Mouse (Mus musculus): ENCODE measurements around the gene Scaf1. TPM values are rescaled to one million over a fixed set of nuclear protein-coding genes. Genes with fewer than 3 reads are reported as not detected.
"Not testable (repeated sequence)": the region's sequence is repeated elsewhere in the genome, so short reads cannot be mapped to it uniquely, and the experiment has no call there.

Gene Scaf1
- polyA plus RNA-seq, 1 experiment from 2014 or later, result 42.5 TPM

- no peaks in the 10 kb centered on the region for H3K9me3 ChIP-seq (replicated peaks; ENCODE audit: control insufficient read depth, low read length)
- H3K27ac ChIP-seq (ENCODE audit: low read depth, low read length), result no peak overlapping the region
- no peak overlapping the region for H3K4me3 ChIP-seq (ENCODE audit: low read depth, low read length)
- ATAC-seq (replicated peaks; ENCODE audit: insufficient number of reproducible peaks, low FRiP score, low TSS enrichment), result no peak
- no peak overlapping the region for H3K4me2 ChIP-seq
- 86% methylated on average over 15 of the region's 15 CpGs for WGBS (ENCODE audit: insufficient replicate concordance)
- no peaks in the 10 kb centered on the region for H3K27me3 ChIP-seq (ENCODE audit: control insufficient read depth, insufficient read depth, low read length)
- no peak overlapping the region for H3K9ac ChIP-seq (ENCODE audit: low read depth, low read length)
- H3K36me3 ChIP-seq (ENCODE audit: control insufficient read depth, insufficient read depth, low read length), result peaks cover 16% of the 10 kb centered on the region
- no peaks in the 10 kb centered on the region for H3K4me1 ChIP-seq (ENCODE audit: control insufficient read depth, insufficient read depth, low read length)
These were observed 8.4 kb upstream of the Scaf1 start for GRCm38 (mm10) chr7:45024281-45025248.

- H3K9ac ChIP-seq (ENCODE audit: low read depth, low read length); H3K36me3 ChIP-seq (ENCODE audit: control insufficient read depth, insufficient read depth, low read length); H3K9me3 ChIP-seq (replicated peaks; ENCODE audit: control insufficient read depth, low read length); ATAC-seq (replicated peaks; ENCODE audit: insufficient number of reproducible peaks, low FRiP score, low TSS enrichment); H3K27me3 ChIP-seq (ENCODE audit: control insufficient read depth, insufficient read depth, low read length); H3K4me2 ChIP-seq; H3K4me1 ChIP-seq (ENCODE audit: control insufficient read depth, insufficient read depth, low read length); H3K4me3 ChIP-seq (ENCODE audit: low read depth, low read length); H3K27ac ChIP-seq (ENCODE audit: low read depth, low read length): not testable (repeated sequence)
- 76% methylated on average over 5 of the region's 5 CpGs for WGBS (ENCODE audit: insufficient replicate concordance)
These were observed 7.5 kb upstream of the Scaf1 start for GRCm38 (mm10) chr7:45023711-45024110.

- Histone ChIP-seq H3K27me3 (ENCODE audit: control insufficient read depth, insufficient read depth, low read length) (no peaks in the 10 kb centered on the region), H3K36me3 (ENCODE audit: control insufficient read depth, insufficient read depth, low read length) (no peaks in the 10 kb centered on the region), H3K4me2 (no peak overlapping the region), H3K4me1 (ENCODE audit: control insufficient read depth, insufficient read depth, low read length) (peaks cover 10% of the 10 kb centered on the region), H3K4me3 (ENCODE audit: low read depth, low read length) (no peak overlapping the region), H3K27ac (ENCODE audit: low read depth, low read length) (no peak overlapping the region), H3K9ac (ENCODE audit: low read depth, low read length) (no peak overlapping the region), H3K9me3 (replicated peaks; ENCODE audit: control insufficient read depth, low read length) (no peaks in the 10 kb centered on the region)
- ATAC-seq (replicated peaks; ENCODE audit: insufficient number of reproducible peaks, low FRiP score, low TSS enrichment), result no peak
- WGBS (ENCODE audit: insufficient replicate concordance), result 75% methylated on average over 9 of the region's 9 CpGs
These were observed 4.1 kb upstream of the Scaf1 start for GRCm38 (mm10) chr7:45020225-45020624.

- peak overlapping the region; percentile 84 for H3K4me2 ChIP-seq
- peak overlapping the region; percentile 67 for H3K9ac ChIP-seq (ENCODE audit: low read depth, low read length)
- no peak for ATAC-seq (replicated peaks; ENCODE audit: insufficient number of reproducible peaks, low FRiP score, low TSS enrichment)
These were observed 2.9 kb upstream of the Scaf1 start for GRCm38 (mm10) chr7:45019031-45019571.

GRCm38 (mm10) chr7:45017242-45018061, 1.3 kb upstream of the Scaf1 start, which contains the start of gene Rras:
Gene Rras (plus strand): TSS chr7:45017961.
- peak within 1 kb of the TSS; percentile 80 for H3K9ac ChIP-seq (ENCODE audit: low read depth, low read length)
- H3K36me3 ChIP-seq (ENCODE audit: control insufficient read depth, insufficient read depth, low read length), result peaks cover 6% of the 10 kb centered on the region
- peak within 1 kb of the TSS; percentile 99 for H3K27ac ChIP-seq (ENCODE audit: low read depth, low read length)
- peaks cover 22% of the 10 kb centered on the region for H3K4me1 ChIP-seq (ENCODE audit: control insufficient read depth, insufficient read depth, low read length)
- H3K27me3 ChIP-seq (ENCODE audit: control insufficient read depth, insufficient read depth, low read length), result no peaks in the 10 kb centered on the region
- peak; percentile 87 for ATAC-seq (replicated peaks; ENCODE audit: insufficient number of reproducible peaks, low FRiP score, low TSS enrichment)
- under 1% methylated on average over 36 of the region's 36 CpGs for WGBS (ENCODE audit: insufficient replicate concordance)
- H3K4me3 ChIP-seq (ENCODE audit: low read depth, low read length), result peak within 1 kb of the TSS; percentile 94
- peak within 1 kb of the TSS; percentile 84 for H3K4me2 ChIP-seq
- H3K9me3 ChIP-seq (replicated peaks; ENCODE audit: control insufficient read depth, low read length), result no peaks in the 10 kb centered on the region

More at GRCm38 (mm10) chr7:45019031-45019571, 2.9 kb upstream of the Scaf1 start:
- Histone ChIP-seq H3K4me3 (ENCODE audit: low read depth, low read length) (peak overlapping the region; percentile 94), H3K27ac (ENCODE audit: low read depth, low read length) (peak overlapping the region; percentile 99), H3K27me3 (ENCODE audit: control insufficient read depth, insufficient read depth, low read length) (no peaks in the 10 kb centered on the region), H3K9me3 (replicated peaks; ENCODE audit: control insufficient read depth, low read length) (no peaks in the 10 kb centered on the region), H3K4me1 (ENCODE audit: control insufficient read depth, insufficient read depth, low read length) (peaks cover 18% of the 10 kb centered on the region), H3K36me3 (ENCODE audit: control insufficient read depth, insufficient read depth, low read length) (no peaks in the 10 kb centered on the region)
- WGBS (ENCODE audit: insufficient replicate concordance), result 21% methylated on average over 8 of the region's 8 CpGs

GRCm38 (mm10) chr7:45016761-45017160, 598 bp upstream of the Scaf1 start:
- peaks cover 13% of the 10 kb centered on the region for H3K36me3 ChIP-seq (ENCODE audit: control insufficient read depth, insufficient read depth, low read length)
- ATAC-seq (replicated peaks; ENCODE audit: insufficient number of reproducible peaks, low FRiP score, low TSS enrichment), result no peak
- peak overlapping the region; percentile 99 for H3K27ac ChIP-seq (ENCODE audit: low read depth, low read length)
- peak overlapping the region; percentile 80 for H3K9ac ChIP-seq (ENCODE audit: low read depth, low read length)
- H3K4me1 ChIP-seq (ENCODE audit: control insufficient read depth, insufficient read depth, low read length), result peaks cover 22% of the 10 kb centered on the region
- peak overlapping the region; percentile 84 for H3K4me2 ChIP-seq
- peak overlapping the region; percentile 94 for H3K4me3 ChIP-seq (ENCODE audit: low read depth, low read length)
- H3K9me3 ChIP-seq (replicated peaks; ENCODE audit: control insufficient read depth, low read length), result no peaks in the 10 kb centered on the region
- WGBS (ENCODE audit: insufficient replicate concordance), result under 1% methylated on average over 4 of the region's 4 CpGs
- H3K27me3 ChIP-seq (ENCODE audit: control insufficient read depth, insufficient read depth, low read length), result no peaks in the 10 kb centered on the region

GRCm38 (mm10) chr7:45015344-45015956, 713 bp downstream of the Scaf1 start:
- WGBS (ENCODE audit: insufficient replicate concordance), result 2% methylated on average over 20 of the region's 20 CpGs
- Histone ChIP-seq H3K36me3 (ENCODE audit: control insufficient read depth, insufficient read depth, low read length) (peaks cover 23% of the 10 kb centered on the region), H3K27ac (ENCODE audit: low read depth, low read length) (peak overlapping the region; percentile 87), H3K4me2 (peak overlapping the region; percentile 84), H3K4me3 (ENCODE audit: low read depth, low read length) (peak overlapping the region; percentile 94), H3K4me1 (ENCODE audit: control insufficient read depth, insufficient read depth, low read length) (peaks cover 22% of the 10 kb centered on the region), H3K9me3 (replicated peaks; ENCODE audit: control insufficient read depth, low read length) (no peaks in the 10 kb centered on the region), H3K27me3 (ENCODE audit: control insufficient read depth, insufficient read depth, low read length) (no peaks in the 10 kb centered on the region), H3K9ac (ENCODE audit: low read depth, low read length) (peak overlapping the region; percentile 99)
- no peak for ATAC-seq (replicated peaks; ENCODE audit: insufficient number of reproducible peaks, low FRiP score, low TSS enrichment)

- H3K4me2 ChIP-seq, result no peak overlapping the region
- no peak overlapping the region for H3K4me3 ChIP-seq (ENCODE audit: low read depth, low read length)
- peaks cover 22% of the 10 kb centered on the region for H3K4me1 ChIP-seq (ENCODE audit: control insufficient read depth, insufficient read depth, low read length)
- H3K27ac ChIP-seq (ENCODE audit: low read depth, low read length), result no peak overlapping the region
- H3K9ac ChIP-seq (ENCODE audit: low read depth, low read length), result no peak overlapping the region
- H3K9me3 ChIP-seq (replicated peaks; ENCODE audit: control insufficient read depth, low read length), result no peaks in the 10 kb centered on the region
- no peaks in the 10 kb centered on the region for H3K27me3 ChIP-seq (ENCODE audit: control insufficient read depth, insufficient read depth, low read length)
- WGBS (ENCODE audit: insufficient replicate concordance), result 92% methylated on average over 3 of the region's 3 CpGs
- no peak for ATAC-seq (replicated peaks; ENCODE audit: insufficient number of reproducible peaks, low FRiP score, low TSS enrichment)
- H3K36me3 ChIP-seq (ENCODE audit: control insufficient read depth, insufficient read depth, low read length), result peaks cover 35% of the 10 kb centered on the region
These were observed 2.1 kb downstream of the Scaf1 start for GRCm38 (mm10) chr7:45014096-45014451.
